10 mouse cellular contexts compared by ENCODE assay signal in genomic region chr11:53890225-53890624, GRCm38 (mm10). TPM values are rescaled to one million over a fixed set of nuclear protein-coding genes. Genes with fewer than 3 reads are reported as not detected.
DNase-seq lines count a peak whose midpoint lies in the region; ATAC-seq and TF ChIP-seq lines count a peak whose summit lies in the region.
"Had no signal": no experiment of that assay in that cellular context is flagged by ENCODE, and none has a peak within 500 bp of the region (broad histone marks: within the 10 kb centered on the region; RNA-seq: fewer than 3 reads in every experiment).

No protein-coding gene starts in this region.

- TF ChIP-seq EP300 in heart, postnatal 0 days (IDR thresholded peaks at IDR 0.05; ENCODE audit: low read depth) = no peak
- TF ChIP-seq EP300 in liver, postnatal 0 days (IDR thresholded peaks at IDR 0.05; ENCODE audit: low read depth) = no peak

- DNase-seq in heart, postnatal 14 days = no peak
- DNase-seq in heart, postnatal 0 days (ENCODE audit: low spot score) = no peak
- DNase-seq in liver, postnatal 0 days = no peak
- DNase-seq in ovary, postnatal 14 days (ENCODE audit: low spot score) = no peak
- no peak for DNase-seq in adrenal gland, postnatal 14 days
- DNase-seq in spleen, postnatal 10 days (ENCODE audit: low spot score in 2 of 2) = no peak
- DNase-seq: adrenal gland, postnatal 10 days; right cerebral cortex, postnatal 14 days had no signal

- 83% methylated on average over 2 of the region's 2 CpGs for WGBS in heart, embryonic 15.5 days
- WGBS in heart, postnatal 0 days = 81% methylated on average over 2 of the region's 2 CpGs
- 78% methylated on average over 2 of the region's 2 CpGs for WGBS in liver, postnatal 0 days (ENCODE audit: insufficient replicate concordance)

- H3K4me3 ChIP-seq in heart, embryonic 15.5 days = peak overlapping the region; percentile 72
- H3K4me3 ChIP-seq in brown adipose tissue, adult 24 weeks (ENCODE audit: insufficient read depth, low read depth, low read length) = peak overlapping the region; percentile 77
- H3K4me3 ChIP-seq in heart, postnatal 0 days (ENCODE audit: low read depth, low read length) = peak overlapping the region; percentile 61; the same call in 1 of the 2 replicates
- peak overlapping the region; percentile 66; the same call in 1 of the 2 replicates for H3K4me3 ChIP-seq in liver, postnatal 0 days (ENCODE audit: low read depth, low read length)

- TF ChIP-seq CTCF in heart, postnatal 0 days (IDR thresholded peaks at IDR 0.05; ENCODE audit: low read depth) = no peak
- no peak for TF ChIP-seq CTCF in liver, postnatal 0 days (IDR thresholded peaks at IDR 0.05; ENCODE audit: low read depth)

- H3K4me1 ChIP-seq in heart, embryonic 15.5 days (replicated peaks) = peaks cover 24% of the 10 kb centered on the region
- peaks cover 9% of the 10 kb centered on the region for H3K4me1 ChIP-seq in brown adipose tissue, adult 24 weeks (ENCODE audit: control insufficient read depth, insufficient read depth, insufficient read length, low read length)
- H3K4me1 ChIP-seq in heart, postnatal 0 days (ENCODE audit: control insufficient read depth, insufficient read depth) = peaks cover 29% of the 10 kb centered on the region
- H3K4me1 ChIP-seq in liver, postnatal 0 days (ENCODE audit: insufficient read depth) = peaks cover 26% of the 10 kb centered on the region

- no peak overlapping the region for H3K27ac ChIP-seq in heart, embryonic 15.5 days
- H3K27ac ChIP-seq in brown adipose tissue, adult 24 weeks (replicated peaks; ENCODE audit: low read depth, low read length) = peak overlapping the region; percentile 90; the same call in 1 of the 2 replicates
- H3K27ac ChIP-seq in heart, postnatal 0 days (ENCODE audit: low read depth) = no peak overlapping the region
- no peak overlapping the region for H3K27ac ChIP-seq in liver, postnatal 0 days (ENCODE audit: low read depth)

- ATAC-seq in heart, embryonic 15.5 days (replicated peaks; ENCODE audit: insufficient number of reproducible peaks, insufficient read depth, low FRiP score, low read depth) = no peak
- ATAC-seq in heart, postnatal 0 days (ENCODE audit: insufficient read depth, low read depth) = no peak
- ATAC-seq in liver, postnatal 0 days = no peak

- no peaks in the 10 kb centered on the region for H3K36me3 ChIP-seq in heart, embryonic 15.5 days
- no peaks in the 10 kb centered on the region for H3K36me3 ChIP-seq in heart, postnatal 0 days (replicated peaks; ENCODE audit: control insufficient read depth, insufficient read depth, low read length)
- H3K36me3 ChIP-seq in liver, postnatal 0 days (replicated peaks; ENCODE audit: insufficient read depth, low read length) = no peaks in the 10 kb centered on the region

- intact Hi-C loops in heart, postnatal 14 days (cut with DNase I) = no loop called here

- H3K9me3 ChIP-seq in heart, embryonic 15.5 days (replicated peaks) = no peaks in the 10 kb centered on the region
- no peaks in the 10 kb centered on the region for H3K9me3 ChIP-seq in heart, postnatal 0 days (replicated peaks; ENCODE audit: control insufficient read depth, low read length)
- no peaks in the 10 kb centered on the region for H3K9me3 ChIP-seq in liver, postnatal 0 days (ENCODE audit: low read length)

- no peaks in the 10 kb centered on the region for H3K27me3 ChIP-seq in heart, embryonic 15.5 days
- no peaks in the 10 kb centered on the region for H3K27me3 ChIP-seq in heart, postnatal 0 days (ENCODE audit: control insufficient read depth, insufficient read depth, low read length)
- H3K27me3 ChIP-seq in liver, postnatal 0 days (ENCODE audit: insufficient read depth, low read length) = no peaks in the 10 kb centered on the region

- peak overlapping the region; percentile 95 for H3K4me2 ChIP-seq in heart, embryonic 15.5 days
- peak overlapping the region; percentile 82 for H3K4me2 ChIP-seq in heart, postnatal 0 days (ENCODE audit: low read depth, low read length)
- peak overlapping the region; percentile 96 for H3K4me2 ChIP-seq in liver, postnatal 0 days (ENCODE audit: low read depth, low read length)

- H3K9ac ChIP-seq in heart, embryonic 15.5 days = no peak overlapping the region
- no peak overlapping the region for H3K9ac ChIP-seq in heart, postnatal 0 days (replicated peaks; ENCODE audit: low read depth, low read length)
- H3K9ac ChIP-seq in liver, postnatal 0 days (replicated peaks) = no peak overlapping the region

RNA-seq across cellular contexts. Expression of gene Slc22a5, which starts 1.2 kb away (rescaled TPM):
- 7.3 and 8.9 TPM in 2 replicates for polyA plus RNA-seq in heart, embryonic 15.5 days (2015; fragmentation: Nextera tagmentation; extraction: Ambion mirVana)
- 10 to 100 TPM; 20.9 to 23.7 TPM for total RNA-seq in heart, postnatal 14 days (2021)
- 22.0 and 24.9 TPM in 2 replicates for polyA plus RNA-seq in brown adipose tissue, adult 24 weeks (2012; ENCODE audit: insufficient read depth, insufficient read length, missing spikeins)
- 14.5 and 15.6 TPM in 2 replicates for total RNA-seq in heart, postnatal 0 days (2014; rRNA removed; ENCODE audit: low replicate concordance)
- polyA plus RNA-seq in heart, postnatal 0 days (2015; fragmentation: Nextera tagmentation; extraction: Ambion mirVana) = 13.3 and 14.5 TPM in 2 replicates
- 6.8 and 7.2 TPM in 2 replicates for polyA plus RNA-seq in liver, postnatal 0 days (2015; fragmentation: Nextera tagmentation; extraction: Ambion mirVana)
- 42.5 and 48.6 TPM in 2 replicates for total RNA-seq in adrenal gland, postnatal 14 days (2021)

RNA-seq across cellular contexts. Expression of gene Gm12216, which starts 31.2 kb away (rescaled TPM):
- polyA plus RNA-seq in heart, embryonic 15.5 days (2015; fragmentation: Nextera tagmentation; extraction: Ambion mirVana) = 0.74 and 2.5 TPM in 2 replicates
- total RNA-seq in heart, postnatal 14 days (2021) = 1 to 10 TPM; 2.0 to 3.6 TPM
- polyA plus RNA-seq in brown adipose tissue, adult 24 weeks (2012; ENCODE audit: insufficient read depth, insufficient read length, missing spikeins) = 6.5 and 7.8 TPM in 2 replicates
- total RNA-seq in heart, postnatal 0 days (2014; rRNA removed; ENCODE audit: low replicate concordance) = not detected in 2 replicates
- polyA plus RNA-seq in heart, postnatal 0 days (2015; fragmentation: Nextera tagmentation; extraction: Ambion mirVana) = 1.2 and 1.6 TPM in 2 replicates
- polyA plus RNA-seq in liver, postnatal 0 days (2015; fragmentation: Nextera tagmentation; extraction: Ambion mirVana) = 1.1 and 1.5 TPM in 2 replicates
- total RNA-seq in adrenal gland, postnatal 14 days (2021) = 4.6 and 6.0 TPM in 2 replicates
